Mouse (Mus musculus): ENCODE measurements around the gene Tex44.
A peak's percentile ranks its signal among the peaks of the same experiment; 100 is the strongest.
"Not testable (repeated sequence)": the region's sequence is repeated elsewhere in the genome, so short reads cannot be mapped to it uniquely, and the experiment has no call there.

GRCm38 (mm10) chr1:86471504-86471961, 45.4 kb downstream of the Tex44 start:
- TF ChIP-seq CTCF (IDR thresholded peaks at IDR 0.05; ENCODE audit: control insufficient read depth, insufficient read depth, insufficient read length), result peak; percentile 13
- TF ChIP-seq MAX (IDR thresholded peaks at IDR 0.05), result peak; percentile 39
- TF ChIP-seq USF1 (IDR thresholded peaks at IDR 0.05; ENCODE audit: low read depth), result peak; percentile 61
- TF ChIP-seq MYOD1 (IDR thresholded peaks at IDR 0.05; ENCODE audit: control insufficient read depth, insufficient read length, low read depth); CEBPB (IDR thresholded peaks at IDR 0.05; ENCODE audit: low read depth): not testable (repeated sequence)
